Mouse (Mus musculus): ENCODE data around the gene Katnb1. TPM values are rescaled to one million over a fixed set of nuclear protein-coding genes. Genes with fewer than 3 reads are reported as not detected.

Katnb1 gene
- polyA plus RNA-seq, 1 experiment from 2014 or later: 38.8 TPM

DNA sequence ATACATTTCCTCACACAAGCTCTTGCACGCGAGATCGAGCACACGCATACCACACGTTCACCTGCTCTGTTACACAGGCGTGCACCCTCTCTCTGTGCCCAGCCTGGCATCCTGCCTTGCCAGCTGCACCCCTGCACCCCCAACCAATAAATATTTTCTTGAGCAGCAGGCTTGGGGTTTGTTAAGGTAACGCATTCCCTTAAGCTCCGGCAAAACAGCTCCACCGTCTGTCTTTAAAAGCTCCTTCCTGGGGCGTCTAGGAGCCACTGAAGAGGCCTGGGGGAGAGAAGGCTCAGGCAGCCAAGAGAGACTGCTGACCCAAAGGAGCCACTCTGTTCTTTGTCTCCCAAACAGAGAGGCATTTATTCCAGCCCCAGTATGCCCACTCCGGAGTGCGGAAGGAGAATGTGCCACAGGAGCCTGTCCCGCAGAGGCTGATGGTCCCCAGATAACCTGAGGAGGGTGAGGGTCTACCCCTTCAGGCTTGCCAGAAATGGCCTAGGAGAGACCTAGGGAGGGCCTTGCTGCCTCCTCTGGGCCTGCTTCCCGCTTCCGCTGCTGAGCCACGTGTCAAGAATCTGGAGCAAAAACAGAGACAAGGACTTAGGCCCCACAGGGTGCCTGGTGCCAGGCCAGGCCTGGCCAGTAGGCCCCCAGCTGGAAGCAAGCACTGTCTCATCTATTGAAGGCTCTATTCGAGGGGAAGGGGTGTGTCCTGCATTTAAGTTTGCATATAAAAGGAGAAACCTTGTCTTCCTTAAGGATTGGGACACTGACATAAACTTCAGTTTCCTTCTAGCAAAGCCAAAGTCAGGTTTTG, 62.2 kb downstream of the Katnb1 start:
- peak; percentile 37 for ATAC-seq

DNA sequence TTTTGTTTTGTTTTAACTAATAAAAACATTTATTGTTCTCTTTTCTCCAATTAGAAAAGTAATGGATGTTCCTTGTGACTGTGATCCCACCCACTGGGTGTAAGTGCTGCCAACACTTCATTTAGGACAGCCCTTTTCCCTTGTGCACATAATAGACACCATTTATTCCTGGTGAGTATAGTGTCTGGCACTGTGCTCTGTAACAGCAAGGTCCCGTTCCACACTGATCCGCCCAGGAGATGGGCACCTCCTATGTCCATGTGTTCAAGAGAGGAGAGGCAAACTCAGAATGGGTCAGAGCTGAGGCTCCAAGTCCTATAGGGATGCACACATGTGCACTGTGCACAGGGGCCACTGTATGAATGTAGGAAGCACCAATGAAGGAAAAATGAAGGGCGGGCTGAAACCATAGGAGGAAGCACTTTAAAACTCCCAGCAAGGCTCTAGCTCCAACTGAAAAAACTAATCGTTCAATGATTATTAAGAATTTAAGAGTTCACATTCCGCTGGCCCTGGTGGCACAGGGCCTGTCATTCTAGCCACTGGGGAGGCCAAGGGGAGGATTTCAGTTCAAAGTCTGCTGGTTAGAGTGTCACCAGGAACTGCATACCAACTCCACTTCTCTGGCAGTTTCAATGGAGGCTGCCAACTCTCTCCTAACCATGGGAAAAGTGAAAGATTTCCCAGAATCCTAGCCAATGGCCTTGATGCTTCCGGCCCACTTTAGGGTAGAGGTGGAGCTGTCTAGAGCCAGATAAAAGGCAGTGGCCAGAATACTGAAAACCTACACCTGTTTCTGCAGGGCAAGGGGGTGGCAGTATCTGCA, 63.0 kb downstream of the Katnb1 start:
- no peak overlapping the region for H3K4me3 ChIP-seq (replicated peaks)
- H3K9ac ChIP-seq (replicated peaks): no peak overlapping the region
- ATAC-seq: no peak
- peaks cover 31% of the 10 kb centered on the region for H3K4me1 ChIP-seq (replicated peaks)
- no peak overlapping the region for H3K4me2 ChIP-seq (replicated peaks)
- no peak overlapping the region for H3K27ac ChIP-seq
- no peaks in the 10 kb centered on the region for H3K36me3 ChIP-seq
- H3K27me3 ChIP-seq: peaks cover 26% of the 10 kb centered on the region
- no peaks in the 10 kb centered on the region for H3K9me3 ChIP-seq
- WGBS: 64% methylated on average over 6 of the region's 6 CpGs

More for the DNA sequence above, 62.2 kb downstream of the Katnb1 start:
- peaks cover 33% of the 10 kb centered on the region for H3K27me3 ChIP-seq
- H3K4me3 ChIP-seq (replicated peaks): peak overlapping the region; percentile 68
- no peaks in the 10 kb centered on the region for H3K9me3 ChIP-seq
- WGBS: 11% methylated on average over 17 of the region's 17 CpGs
- H3K27ac ChIP-seq: peak overlapping the region; percentile 74
- H3K36me3 ChIP-seq: no peaks in the 10 kb centered on the region
- peaks cover 37% of the 10 kb centered on the region for H3K4me1 ChIP-seq (replicated peaks)
- H3K9ac ChIP-seq (replicated peaks): peak overlapping the region; percentile 90
- peak overlapping the region; percentile 95 for H3K4me2 ChIP-seq (replicated peaks)

DNA sequence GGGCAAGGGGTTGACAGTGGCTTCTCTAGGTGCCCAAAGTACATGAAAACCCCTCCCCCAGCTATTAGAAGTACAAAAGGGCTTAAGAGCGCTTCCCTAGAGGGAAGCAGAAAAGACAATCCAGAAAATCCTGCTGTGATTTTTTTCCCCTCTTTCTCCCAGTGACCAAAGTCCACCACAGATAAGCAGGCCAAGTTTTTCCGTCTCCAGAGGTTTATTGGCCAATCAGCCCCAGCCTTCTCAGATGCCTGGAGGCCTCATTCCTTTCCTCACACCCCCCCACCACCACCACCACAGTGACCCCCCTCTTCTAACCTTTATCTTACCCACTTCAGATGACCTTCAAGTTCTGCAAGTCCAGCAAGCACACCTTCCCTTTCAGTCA, 63.6 kb downstream of the Katnb1 start:
- 38% methylated on average over 2 of the region's 2 CpGs for WGBS
- no peaks in the 10 kb centered on the region for H3K9me3 ChIP-seq
- peaks cover 31% of the 10 kb centered on the region for H3K4me1 ChIP-seq (replicated peaks)
- ATAC-seq: no peak
- H3K4me3 ChIP-seq (replicated peaks): no peak overlapping the region
- H3K27me3 ChIP-seq: peaks cover 21% of the 10 kb centered on the region
- H3K27ac ChIP-seq: no peak overlapping the region
- no peak overlapping the region for H3K4me2 ChIP-seq (replicated peaks)
- no peaks in the 10 kb centered on the region for H3K36me3 ChIP-seq
- no peak overlapping the region for H3K9ac ChIP-seq (replicated peaks)

GRCm38 (mm10) chr8:95146044-95146745, 65.2 kb downstream of the Katnb1 start:
- peaks cover 23% of the 10 kb centered on the region for H3K4me1 ChIP-seq (replicated peaks)
- 0 out of 2 replicates have a peak, but pooled peaks cover 7% of the 10 kb centered on the region for H3K27me3 ChIP-seq
- no peak overlapping the region for H3K9ac ChIP-seq (replicated peaks)
- 89% methylated on average over 2 of the region's 2 CpGs for WGBS
- H3K4me2 ChIP-seq (replicated peaks): no peak overlapping the region
- H3K36me3 ChIP-seq: no peaks in the 10 kb centered on the region
- no peak overlapping the region for H3K4me3 ChIP-seq (replicated peaks)
- H3K9me3 ChIP-seq: no peaks in the 10 kb centered on the region
- H3K27ac ChIP-seq: no peak overlapping the region
- no peak for ATAC-seq

GRCm38 (mm10) chr8:95146846-95147245, 65.9 kb downstream of the Katnb1 start:
- Histone ChIP-seq H3K27me3 (0 out of 2 replicates have a peak, but pooled peaks cover 7% of the 10 kb centered on the region), H3K27ac (no peak overlapping the region), H3K4me1 (replicated peaks) (peaks cover 17% of the 10 kb centered on the region), H3K9me3 (no peaks in the 10 kb centered on the region), H3K4me3 (replicated peaks) (no peak overlapping the region), H3K36me3 (no peaks in the 10 kb centered on the region), H3K9ac (replicated peaks) (no peak overlapping the region), H3K4me2 (replicated peaks) (no peak overlapping the region)
- ATAC-seq: no peak
- WGBS: 91% methylated on average over 5 of the region's 5 CpGs

DNA sequence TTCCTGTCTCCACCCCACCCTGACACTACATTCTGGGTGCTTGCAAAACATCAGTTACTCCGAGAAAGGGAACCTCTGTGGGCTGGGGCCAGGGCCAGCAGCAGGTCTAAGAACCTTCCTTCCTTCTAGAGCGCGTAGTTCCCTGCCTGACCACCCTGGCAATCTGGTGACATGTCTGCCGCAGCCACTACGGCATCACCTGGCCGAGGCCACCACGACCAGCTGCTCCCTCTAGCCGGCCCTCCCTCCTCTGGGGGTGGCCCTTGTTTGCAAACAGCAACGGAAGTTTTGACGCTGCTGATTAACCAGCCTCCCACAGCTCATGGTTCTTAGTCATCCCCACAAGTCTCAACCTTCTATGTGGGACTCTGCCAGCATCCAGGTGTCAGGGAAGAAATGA, 68.4 kb downstream of the Katnb1 start:
- 62% methylated on average over 10 of the region's 10 CpGs for WGBS
- no peak overlapping the region for H3K27ac ChIP-seq
- H3K27me3 ChIP-seq: 0 out of 2 replicates have a peak, but pooled peaks cover 4% of the 10 kb centered on the region
- no peak overlapping the region for H3K4me3 ChIP-seq (replicated peaks)
- no peak for ATAC-seq
- H3K4me2 ChIP-seq (replicated peaks): no peak overlapping the region
- no peaks in the 10 kb centered on the region for H3K9me3 ChIP-seq
- no peaks in the 10 kb centered on the region for H3K4me1 ChIP-seq (replicated peaks)
- H3K36me3 ChIP-seq: no peaks in the 10 kb centered on the region
- H3K9ac ChIP-seq (replicated peaks): no peak overlapping the region

- no peaks in the 10 kb centered on the region for H3K27me3 ChIP-seq
- whole genome bisulfite sequencing: 88% methylated on average over 3 of the region's 3 CpGs
- no peaks in the 10 kb centered on the region for H3K36me3 ChIP-seq
- no peaks in the 10 kb centered on the region for H3K9me3 ChIP-seq
- no peak overlapping the region for H3K27ac ChIP-seq
- H3K4me2 ChIP-seq (replicated peaks): no peak overlapping the region
- no peak for ATAC-seq
- H3K4me1 ChIP-seq (replicated peaks): no peaks in the 10 kb centered on the region
- H3K9ac ChIP-seq (replicated peaks): no peak overlapping the region
- no peak overlapping the region for H3K4me3 ChIP-seq (replicated peaks)
Measured at GRCm38 (mm10) chr8:95150608-95151007, 69.6 kb downstream of the Katnb1 start.

Other genes with a start within 250 kb of the Katnb1 start
- gene Coq9, start 242.9 kb upstream of the Katnb1 start, polyA plus RNA-seq (2015; fragmentation: Nextera tagmentation; extraction: Ambion mirVana): 56.1 and 61.6 TPM in 2 replicates
- gene Ciapin1, start 242.8 kb upstream of the Katnb1 start, polyA plus RNA-seq (2015; fragmentation: Nextera tagmentation; extraction: Ambion mirVana): 202 and 203 TPM in 2 replicates
- gene Polr2c, start 223.7 kb upstream of the Katnb1 start, polyA plus RNA-seq (2015; fragmentation: Nextera tagmentation; extraction: Ambion mirVana): 133 and 140 TPM in 2 replicates
- 51.2 and 54.5 TPM in 2 replicates for gene Dok4, start 204.9 kb upstream of the Katnb1 start, polyA plus RNA-seq (2015; fragmentation: Nextera tagmentation; extraction: Ambion mirVana)
- gene Ccdc102a, start 163.1 kb upstream of the Katnb1 start, polyA plus RNA-seq (2015; fragmentation: Nextera tagmentation; extraction: Ambion mirVana): 4.0 and 6.0 TPM in 2 replicates
- 0.08 and 0.13 TPM in 2 replicates for gene Adgrg5, start 157.5 kb upstream of the Katnb1 start, polyA plus RNA-seq (2015; fragmentation: Nextera tagmentation; extraction: Ambion mirVana)
- gene Adgrg1, start 106.4 kb upstream of the Katnb1 start, polyA plus RNA-seq (2015; fragmentation: Nextera tagmentation; extraction: Ambion mirVana): 189 and 212 TPM in 2 replicates
- 0.96 and 1.3 TPM in 2 replicates for gene Adgrg3, start 63.5 kb upstream of the Katnb1 start, polyA plus RNA-seq (2015; fragmentation: Nextera tagmentation; extraction: Ambion mirVana)
- gene Drc7, start 26.1 kb upstream of the Katnb1 start, polyA plus RNA-seq (2015; fragmentation: Nextera tagmentation; extraction: Ambion mirVana): 0.24 and 0.58 TPM in 2 replicates
- gene Kifc3, start 121.6 kb downstream of the Katnb1 start, polyA plus RNA-seq (2015; fragmentation: Nextera tagmentation; extraction: Ambion mirVana): 12.6 and 14.3 TPM in 2 replicates
- 0.37 and 0.54 TPM in 2 replicates for gene Cngb1, start 225.4 kb downstream of the Katnb1 start, polyA plus RNA-seq (2015; fragmentation: Nextera tagmentation; extraction: Ambion mirVana)
- 0.70 TPM in 1 of 2 replicates, not detected in the other for gene Tepp, start 229.4 kb downstream of the Katnb1 start, polyA plus RNA-seq (2015; fragmentation: Nextera tagmentation; extraction: Ambion mirVana)

Data from midbrain, embryonic 13.5 days (tissue).